Mouse (Mus musculus) neural tube, embryonic 15.5 days (tissue): ENCODE data around the gene Edc3. TPM values are rescaled to one million over a fixed set of nuclear protein-coding genes. Genes with fewer than 3 reads are reported as not detected.

ENCODE experiments used
- ATAC-seq: fragments of 200-750 bp; cut with Nextera tagmentation; 2 replicates; pipeline ENCODE4 v1.8.0; 2017; ENCODE audit warnings: mild to moderate bottlenecking, moderate TSS enrichment, moderate library complexity; ENCODE audit not compliant: low FRiP score
- H3K27ac ChIP-seq: fragments of 300-500 bp; sonication (generic); replicated peaks from 2 replicates; pipeline ENCODE4 v1.5.1; 2015; ENCODE audit warnings: mild to moderate bottlenecking, inconsistent platforms
- H3K27me3 ChIP-seq: fragments of 300-500 bp; sonication (generic); replicated peaks from 2 replicates; pipeline ENCODE4 v1.6.1; 2015; ENCODE audit warnings: inconsistent platforms
- H3K36me3 ChIP-seq: fragments of 300-500 bp; sonication (generic); 2 replicates; pipeline ENCODE4 v1.6.1; 2015; ENCODE audit warnings: inconsistent platforms
- H3K4me1 ChIP-seq: fragments of 300-500 bp; sonication (generic); 2 replicates; pipeline ENCODE4 v1.6.1; 2015; ENCODE audit warnings: inconsistent platforms
- H3K4me2 ChIP-seq: fragments of 300-500 bp; sonication (generic); 2 replicates; pipeline ENCODE4 v1.6.1; 2015; ENCODE audit warnings: inconsistent platforms, mild to moderate bottlenecking, moderate library complexity
- H3K4me3 ChIP-seq: fragments of 300-500 bp; sonication (generic); replicated peaks from 2 replicates; pipeline ENCODE4 v1.5.1; 2015; ENCODE audit warnings: mild to moderate bottlenecking, inconsistent platforms
- H3K9ac ChIP-seq: fragments of 300-500 bp; sonication (generic); replicated peaks from 2 replicates; pipeline ENCODE4 v1.6.1; 2015; ENCODE audit warnings: mild to moderate bottlenecking, inconsistent platforms
- H3K9me3 ChIP-seq: fragments of 300-500 bp; sonication (generic); replicated peaks from 2 replicates; pipeline ENCODE4 v1.6.1; 2016; ENCODE audit warnings: inconsistent platforms
- WGBS: fragments of 180-500 bp; shearing (Covaris S2); methylation state at CpG from one replicate; pipeline ENCODE4 v1.1.7; 2015; ENCODE audit warnings: mixed read lengths; 5-methylcytosine and 5-hydroxymethylcytosine counted together
- polyA plus RNA-seq: library from polyadenylated mRNA; unstranded; fragments of >200 nt; fragmentation: Nextera tagmentation; extraction: Ambion mirVana; gene quantifications from 2 replicates; pipeline ENCODE4 v1.2.1, GENCODE M21; 2015

Edc3 gene
- polyA plus RNA-seq, 1 experiment from 2014 or later = 27.6 TPM

GRCm38 (mm10) chr9:57764147-57764973, 56.0 kb downstream of the Edc3 start:
- Histone ChIP-seq H3K27me3 (no peaks in the 10 kb centered on the region), H3K36me3 (peaks cover 24% of the 10 kb centered on the region), H3K9me3 (no peaks in the 10 kb centered on the region), H3K4me3 (peak overlapping the region; percentile 92), H3K4me1 (peaks cover 50% of the 10 kb centered on the region), H3K4me2 (peak overlapping the region; percentile 96), H3K9ac (peak overlapping the region; percentile 99), H3K27ac (peak overlapping the region; percentile 99)
- peak; percentile 46 for ATAC-seq
- under 1% methylated on average over 57 of the region's 57 CpGs for WGBS

- Histone ChIP-seq H3K9me3 (no peaks in the 10 kb centered on the region), H3K27me3 (no peaks in the 10 kb centered on the region), H3K4me2 (peak overlapping the region; percentile 96), H3K4me3 (peak overlapping the region; percentile 92), H3K4me1 (peaks cover 45% of the 10 kb centered on the region), H3K36me3 (peaks cover 18% of the 10 kb centered on the region), H3K27ac (peak overlapping the region; percentile 99), H3K9ac (peak overlapping the region; percentile 99)
- WGBS = under 1% methylated on average over 45 of the region's 45 CpGs
- peak; percentile 91 for ATAC-seq
Observed at GRCm38 (mm10) chr9:57764974-57765363, 56.6 kb downstream of the Edc3 start.

GRCm38 (mm10) chr9:57765364-57766351, 57.3 kb downstream of the Edc3 start, which contains the start of gene Clk3:
Clk3 (minus strand) TSS chr9:57765860.
- peak; percentile 69 for ATAC-seq
- peak within 1 kb of the TSS; percentile 92 for H3K4me3 ChIP-seq
- peak within 1 kb of the TSS; percentile 99 for H3K27ac ChIP-seq
- peaks cover 42% of the 10 kb centered on the region for H3K4me1 ChIP-seq
- H3K27me3 ChIP-seq = no peaks in the 10 kb centered on the region
- H3K36me3 ChIP-seq = peaks cover 11% of the 10 kb centered on the region
- H3K4me2 ChIP-seq = peak within 1 kb of the TSS; percentile 96
- peak within 1 kb of the TSS; percentile 99 for H3K9ac ChIP-seq
- no peaks in the 10 kb centered on the region for H3K9me3 ChIP-seq
- under 1% methylated on average over 91 of the region's 93 CpGs for WGBS

- 31% methylated on average over 6 of the region's 6 CpGs for WGBS
- Histone ChIP-seq H3K36me3 (peaks cover 4% of the 10 kb centered on the region; the same call in 1 of the 2 replicates), H3K4me2 (peak overlapping the region; percentile 96), H3K9ac (peak overlapping the region; percentile 99), H3K27ac (peak overlapping the region; percentile 99), H3K9me3 (no peaks in the 10 kb centered on the region), H3K27me3 (no peaks in the 10 kb centered on the region), H3K4me3 (peak overlapping the region; percentile 92), H3K4me1 (peaks cover 39% of the 10 kb centered on the region)
- no peak for ATAC-seq
Observed at GRCm38 (mm10) chr9:57766431-57766830, 58.1 kb downstream of the Edc3 start.

- H3K9ac ChIP-seq = no peak overlapping the region
- ATAC-seq = no peak
- H3K4me2 ChIP-seq = no peak overlapping the region
- peaks cover 31% of the 10 kb centered on the region for H3K4me1 ChIP-seq
- H3K9me3 ChIP-seq = no peaks in the 10 kb centered on the region
- no peak overlapping the region for H3K4me3 ChIP-seq
- H3K27ac ChIP-seq = no peak overlapping the region
- no peaks in the 10 kb centered on the region for H3K27me3 ChIP-seq
- H3K36me3 ChIP-seq = no peaks in the 10 kb centered on the region
- WGBS = 94% methylated on average over 4 of the region's 4 CpGs
Observed at GRCm38 (mm10) chr9:57767231-57767630, 58.9 kb downstream of the Edc3 start.

GRCm38 (mm10) chr9:57769539-57770069, 61.3 kb downstream of the Edc3 start:
- ATAC-seq = no peak
- Histone ChIP-seq H3K4me2 (no peak overlapping the region), H3K4me1 (peaks cover 9% of the 10 kb centered on the region), H3K27ac (no peak overlapping the region), H3K9ac (no peak overlapping the region), H3K4me3 (no peak overlapping the region), H3K9me3 (no peaks in the 10 kb centered on the region), H3K27me3 (no peaks in the 10 kb centered on the region), H3K36me3 (no peaks in the 10 kb centered on the region)
- WGBS = 80% methylated on average over 2 of the region's 2 CpGs

- Histone ChIP-seq H3K9ac (no peak overlapping the region), H3K4me1 (peaks cover 9% of the 10 kb centered on the region), H3K27ac (no peak overlapping the region), H3K36me3 (no peaks in the 10 kb centered on the region), H3K9me3 (no peaks in the 10 kb centered on the region), H3K4me3 (no peak overlapping the region), H3K4me2 (no peak overlapping the region), H3K27me3 (no peaks in the 10 kb centered on the region)
- WGBS = 100% methylated on average over 1 of the region's 1 CpGs
- no peak for ATAC-seq
Observed at GRCm38 (mm10) chr9:57770214-57770613, 61.9 kb downstream of the Edc3 start.

GRCm38 (mm10) chr9:57770836-57771235, 62.5 kb downstream of the Edc3 start:
- no peak overlapping the region for H3K4me2 ChIP-seq
- ATAC-seq = no peak
- H3K9ac ChIP-seq = no peak overlapping the region
- H3K9me3 ChIP-seq = no peaks in the 10 kb centered on the region
- no peaks in the 10 kb centered on the region for H3K27me3 ChIP-seq
- H3K36me3 ChIP-seq = no peaks in the 10 kb centered on the region
- H3K4me1 ChIP-seq = peaks cover 9% of the 10 kb centered on the region
- 84% methylated on average over 2 of the region's 2 CpGs for WGBS
- no peak overlapping the region for H3K27ac ChIP-seq
- no peak overlapping the region for H3K4me3 ChIP-seq

- Histone ChIP-seq H3K9ac (no peak overlapping the region), H3K27me3 (no peaks in the 10 kb centered on the region), H3K36me3 (no peaks in the 10 kb centered on the region), H3K4me1 (no peaks in the 10 kb centered on the region), H3K4me3 (no peak overlapping the region), H3K9me3 (no peaks in the 10 kb centered on the region), H3K4me2 (no peak overlapping the region), H3K27ac (no peak overlapping the region)
- ATAC-seq = no peak
- 78% methylated on average over 3 of the region's 3 CpGs for WGBS
Observed at GRCm38 (mm10) chr9:57773754-57774153, 65.4 kb downstream of the Edc3 start.

GRCm38 (mm10) chr9:57774168-57774567, 65.8 kb downstream of the Edc3 start:
- Histone ChIP-seq H3K27ac (no peak overlapping the region), H3K36me3 (no peaks in the 10 kb centered on the region), H3K9me3 (no peaks in the 10 kb centered on the region), H3K4me1 (no peaks in the 10 kb centered on the region), H3K4me3 (no peak overlapping the region), H3K27me3 (no peaks in the 10 kb centered on the region), H3K9ac (no peak overlapping the region), H3K4me2 (no peak overlapping the region)
- ATAC-seq = no peak
- WGBS = 24% methylated on average over 1 of the region's 1 CpGs

- no peaks in the 10 kb centered on the region for H3K9me3 ChIP-seq
- no peak for ATAC-seq
- H3K27me3 ChIP-seq = no peaks in the 10 kb centered on the region
- H3K4me1 ChIP-seq = no peaks in the 10 kb centered on the region
- H3K4me2 ChIP-seq = no peak overlapping the region
- no peak overlapping the region for H3K4me3 ChIP-seq
- H3K36me3 ChIP-seq = no peaks in the 10 kb centered on the region
- 77% methylated on average over 5 of the region's 5 CpGs for WGBS
- no peak overlapping the region for H3K9ac ChIP-seq
- H3K27ac ChIP-seq = no peak overlapping the region
Observed at GRCm38 (mm10) chr9:57775026-57775425, 66.7 kb downstream of the Edc3 start.
